In genomic region chr13:9289916-9290315, GRCm38 (mm10) we compare ENCODE assay signal across 29 mouse cellular contexts. TPM values are rescaled to one million over a fixed set of nuclear protein-coding genes. Genes with fewer than 3 reads are reported as not detected.
DNase-seq lines count a peak whose midpoint lies in the region; ATAC-seq and TF ChIP-seq lines count a peak whose summit lies in the region.
"Had no signal": no experiment of that assay in that cellular context is flagged by ENCODE, and none has a peak within 500 bp of the region (broad histone marks: within the 10 kb centered on the region; RNA-seq: fewer than 3 reads in every experiment).

No protein-coding gene starts in this region.

- no peak overlapping the region for H3K4me2 ChIP-seq in neural tube, embryonic 15.5 days
- no peak overlapping the region for H3K4me2 ChIP-seq in midbrain, postnatal 0 days (ENCODE audit: low read depth, low read length, poor library complexity, severe bottlenecking)
- H3K4me2 ChIP-seq: embryonic facial prominence, embryonic 13.5 days; forebrain, embryonic 12.5 days; heart, embryonic 12.5 days; hindbrain, embryonic 14.5 days; midbrain, embryonic 12.5 days had no signal

- 58% methylated on average over 2 of the region's 2 CpGs for WGBS in neural tube, embryonic 15.5 days
- 29% methylated on average over 2 of the region's 2 CpGs for WGBS in midbrain, postnatal 0 days

- no peaks in the 10 kb centered on the region for H3K9me3 ChIP-seq in neural tube, embryonic 15.5 days (replicated peaks)
- H3K9me3 ChIP-seq in midbrain, postnatal 0 days (ENCODE audit: low read length) = no peaks in the 10 kb centered on the region
- H3K9me3 ChIP-seq: embryonic facial prominence, embryonic 13.5 days; forebrain, embryonic 12.5 days; heart, embryonic 12.5 days; midbrain, embryonic 12.5 days had no signal

- no peak for TF ChIP-seq CTCF in brain, embryonic 14.5 days (IDR thresholded peaks at IDR 0.05; ENCODE audit: borderline replicate concordance, extremely low read depth, insufficient read depth, insufficient read length)
- TF ChIP-seq CTCF in midbrain, postnatal 0 days (IDR thresholded peaks at IDR 0.05) = no peak
- no peak for TF ChIP-seq CTCF in left cerebral cortex, adult 2 months (IDR thresholded peaks at IDR 0.05)

- no peaks in the 10 kb centered on the region for H3K36me3 ChIP-seq in neural tube, embryonic 15.5 days
- no peaks in the 10 kb centered on the region for H3K36me3 ChIP-seq in midbrain, postnatal 0 days (ENCODE audit: insufficient read depth, low read length)
- H3K36me3 ChIP-seq: embryonic facial prominence, embryonic 13.5 days; forebrain, embryonic 12.5 days; heart, embryonic 12.5 days; midbrain, embryonic 12.5 days had no signal

- no peaks in the 10 kb centered on the region for H3K27me3 ChIP-seq in neural tube, embryonic 15.5 days (replicated peaks)
- no peaks in the 10 kb centered on the region for H3K27me3 ChIP-seq in midbrain, postnatal 0 days (ENCODE audit: insufficient read depth, low read length)
- H3K27me3 ChIP-seq: embryonic facial prominence, embryonic 13.5 days; forebrain, embryonic 12.5 days; heart, embryonic 12.5 days; midbrain, embryonic 12.5 days had no signal

- H3K27ac ChIP-seq in neural tube, embryonic 15.5 days (replicated peaks) = peak overlapping the region; percentile 41; the same call in 1 of the 2 replicates
- H3K27ac ChIP-seq in midbrain, postnatal 0 days (ENCODE audit: low read depth, low read length) = no peak overlapping the region; the same call in 1 of the 2 replicates
- H3K27ac ChIP-seq in left cerebral cortex, adult 2 months = no peak overlapping the region
- H3K27ac ChIP-seq: embryonic facial prominence, embryonic 13.5 days; forebrain, embryonic 12.5 days; hindbrain, embryonic 14.5 days; layer of hippocampus, adult 2 months; macrophage; midbrain, embryonic 12.5 days had no signal

- peak; percentile 39; the same call in 1 of the 2 replicates for ATAC-seq in neural tube, embryonic 15.5 days (ENCODE audit: low FRiP score)
- peak; percentile 49 for ATAC-seq in CD4-positive, CD25-positive, alpha-beta regulatory T cell, adult 4 months
- 0 out of 2 replicates have a peak, but pooled peaks have one; percentile 34 for ATAC-seq in midbrain, postnatal 0 days (ENCODE audit: low FRiP score)
- no peak for ATAC-seq in frontal cortex, adult (ENCODE audit: low TSS enrichment)
- ATAC-seq: intestine, embryonic 16.5 days had no signal

- no peak for TF ChIP-seq POLR2A in brain, embryonic 14.5 days (IDR thresholded peaks at IDR 0.05; ENCODE audit: borderline replicate concordance, extremely low read depth, insufficient read depth, insufficient read length, poor library complexity, severe bottlenecking)

- DNase-seq in neural tube, embryonic 10.5 days (ENCODE audit: extremely low spot score, low spot score) = no peak
- DNase-seq in brain, embryonic 14.5 days (ENCODE audit: low read depth) = peak; percentile 40
- DNase-seq in midbrain, postnatal 0 days (ENCODE audit: low spot score) = no peak
- no peak for DNase-seq in left cerebral cortex, adult 2 months (ENCODE audit: extremely low spot score in 1 of 2, low spot score in 2 of 2)
- no peak for DNase-seq in adrenal gland, postnatal 4 days (ENCODE audit: low spot score in 2 of 2)
- DNase-seq: adrenal gland, adult 2 months; B cell, adult 2 months; cerebellum, adult 18-20 months; cerebellum, postnatal 25 days; embryo, embryonic 11 days; gastrocnemius, postnatal 14 days; heart, adult 11 months; heart, postnatal 10 days; kidney, adult 9 months; kidney, postnatal 25 days; right cerebral cortex, postnatal 14 days; spleen, adult 18-20 months had no signal

- intact Hi-C loops in left cerebral cortex, adult 2 months (cut with DNase I) = no loop called here

- peaks cover 14% of the 10 kb centered on the region for H3K4me1 ChIP-seq in neural tube, embryonic 15.5 days
- H3K4me1 ChIP-seq in midbrain, postnatal 0 days (ENCODE audit: insufficient read depth, low read length) = peaks cover 6% of the 10 kb centered on the region; the same call in 1 of the 2 replicates
- H3K4me1 ChIP-seq: heart, embryonic 12.5 days had no signal

- no peak overlapping the region for H3K9ac ChIP-seq in neural tube, embryonic 15.5 days (replicated peaks)
- no peak overlapping the region for H3K9ac ChIP-seq in midbrain, postnatal 0 days (replicated peaks; ENCODE audit: low read length, poor library complexity, severe bottlenecking)
- H3K9ac ChIP-seq: embryonic facial prominence, embryonic 13.5 days; forebrain, embryonic 12.5 days; heart, embryonic 12.5 days; hindbrain, embryonic 14.5 days; midbrain, embryonic 12.5 days had no signal

- H3K4me3 ChIP-seq in neural tube, embryonic 15.5 days (replicated peaks) = no peak overlapping the region
- no peak overlapping the region for H3K4me3 ChIP-seq in midbrain, postnatal 0 days (ENCODE audit: low read depth, low read length)
- H3K4me3 ChIP-seq in left cerebral cortex, adult 2 months = no peak overlapping the region
- H3K4me3 ChIP-seq: embryonic facial prominence, embryonic 13.5 days; erythroblast, embryonic 14.5 days; forebrain, embryonic 12.5 days; heart, embryonic 12.5 days; layer of hippocampus, adult 2 months; midbrain, embryonic 12.5 days had no signal

RNA-seq across cellular contexts. Expression of gene Dip2c, which starts 13.6 kb away (rescaled TPM):
- polyA plus RNA-seq in neural tube, embryonic 15.5 days (2015; fragmentation: Nextera tagmentation; extraction: Ambion mirVana) = 11.1 and 12.8 TPM in 2 replicates
- 1 to 10 TPM in 1 of 2 experiments, under 1 TPM in 1; 0.47 to 1.1 TPM for polyA plus RNA-seq in CD4-positive, CD25-positive, alpha-beta regulatory T cell, adult 4 months (2017; shearing (Covaris generic))
- polyA plus RNA-seq in brain, embryonic 14.5 days (2012; rRNA removed) = 22.7 and 29.5 TPM in 2 replicates
- total RNA-seq in midbrain, postnatal 0 days (2014; rRNA removed) = 74.4 and 78.2 TPM in 2 replicates
- polyA plus RNA-seq in midbrain, postnatal 0 days (2015; fragmentation: Nextera tagmentation; extraction: Ambion mirVana) = 9.5 and 9.7 TPM in 2 replicates
- total RNA-seq in left cerebral cortex, adult 2 months (2021) = 10 to 100 TPM; 66.6 to 76.1 TPM
- total RNA-seq in adrenal gland, postnatal 4 days (2021) = 10 to 100 TPM; 25.1 to 26.9 TPM
